Mouse (Mus musculus) brain, embryonic 18.5 days (tissue): ENCODE measurements at regions not wholly inside any gene's neighbourhood (a gene's known extent, or its start where the extent isn't known, plus 50 kb on each side); places are given as distances from the start of the nearest gene placed in this dataset.
A peak's percentile ranks its signal among the peaks of the same experiment; 100 is the strongest.

Experiments used
- DNase-seq: peaks from one replicate; pipeline ENCODE4 v3.0.0-alpha.2; 2012; ENCODE audit warnings: low read depth, low spot score

GRCm38 (mm10) chr8:113250264-113250663, 385.1 kb upstream of the Mon1b start:
- no peak for DNase-seq

DNA sequence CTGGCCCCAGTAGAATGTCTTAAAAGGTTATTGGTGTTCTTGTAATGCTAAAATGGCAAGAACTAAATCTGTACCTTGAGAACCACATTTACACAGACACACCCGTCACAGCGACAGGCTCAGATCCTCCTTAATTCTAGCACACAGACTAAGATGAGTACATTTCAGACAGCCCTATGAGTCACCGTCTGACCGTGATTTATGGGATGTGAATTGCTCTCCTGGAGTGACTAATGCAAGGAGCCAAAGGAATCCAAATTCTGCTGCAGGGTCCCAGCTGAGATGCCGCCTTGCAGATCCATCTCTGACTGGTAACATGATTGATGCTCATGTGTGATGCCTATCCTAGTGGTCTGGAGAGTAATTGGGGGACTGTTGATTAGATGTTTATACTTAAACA, 381.3 kb upstream of the Mon1b start:
- DNase-seq: no peak

GRCm38 (mm10) chr8:113259477-113259876, 375.9 kb upstream of the Mon1b start:
- no peak for DNase-seq

GRCm38 (mm10) chr8:113263296-113263695, 372.1 kb upstream of the Mon1b start:
- DNase-seq: no peak

DNA sequence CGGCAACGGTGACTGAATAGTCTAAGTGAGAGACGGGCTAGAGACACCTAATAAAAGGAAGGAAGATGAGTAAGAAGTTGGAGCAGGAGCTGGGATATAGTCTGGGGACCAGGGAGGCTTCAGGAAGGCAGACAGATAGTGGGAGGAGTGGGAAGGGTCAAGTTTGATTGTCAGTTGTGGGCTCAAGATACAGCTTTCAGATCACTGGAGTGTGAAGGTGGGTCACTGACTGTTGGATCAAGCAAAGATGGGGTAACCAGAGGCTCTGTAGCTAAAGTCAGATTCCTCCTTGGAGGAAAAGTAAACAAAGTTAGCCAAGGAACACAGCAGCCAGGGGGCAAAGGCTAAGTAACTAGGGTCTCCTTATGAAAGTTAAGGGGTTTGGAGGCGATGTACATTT, 364.1 kb upstream of the Mon1b start:
- no peak for DNase-seq

DNA sequence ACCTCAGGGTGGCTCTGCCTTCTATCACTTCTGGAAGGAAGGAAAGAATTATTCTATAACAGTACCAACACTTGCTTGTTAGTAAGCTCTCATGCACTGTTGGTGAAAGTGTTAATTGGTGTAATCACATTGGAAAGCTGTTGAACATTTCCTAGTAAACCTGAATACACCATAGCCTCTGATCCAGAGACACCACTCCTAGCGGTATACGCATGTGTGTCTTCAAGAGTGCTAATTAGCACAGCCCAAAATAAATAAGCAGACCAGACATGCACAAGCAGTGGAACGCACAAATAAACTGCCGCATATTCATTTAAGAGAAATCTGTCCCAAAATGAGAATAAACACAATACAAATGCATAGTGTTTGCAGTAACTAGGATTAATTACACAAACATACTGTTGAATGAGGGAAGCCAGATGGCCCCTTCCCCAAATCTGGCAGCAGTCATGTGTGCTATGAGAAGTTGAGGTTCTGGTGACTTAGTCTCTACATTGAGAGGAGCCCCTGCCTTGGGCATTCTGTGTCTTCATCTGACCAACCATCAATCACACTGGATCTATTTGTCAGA, 335.0 kb upstream of the Mon1b start:
- peak; percentile 55 for DNase-seq

- no peak for DNase-seq
Observed at GRCm38 (mm10) chr8:113303426-113303825, 332.0 kb upstream of the Mon1b start.

DNA sequence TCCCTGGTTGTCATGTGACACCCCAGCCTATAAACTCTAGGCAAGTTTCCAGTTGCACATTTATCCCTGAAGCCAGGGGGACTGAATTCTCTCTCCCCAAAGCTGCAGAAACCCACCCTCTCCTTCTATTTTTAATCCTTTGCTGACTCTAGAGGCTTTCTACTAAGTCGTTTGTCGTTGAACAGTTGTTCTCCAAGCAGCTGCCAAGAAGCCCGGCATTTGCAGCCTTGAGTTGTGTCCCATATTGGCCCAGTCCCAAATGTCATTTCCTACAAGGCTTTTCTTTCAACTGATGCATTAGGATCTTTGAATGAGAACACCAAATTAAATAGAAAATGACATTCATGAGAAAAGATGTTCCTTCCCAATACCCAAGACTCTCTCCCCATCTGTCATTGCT, 318.2 kb upstream of the Mon1b start:
- peak; percentile 58 for DNase-seq

- no peak for DNase-seq
Observed at GRCm38 (mm10) chr8:113331576-113331975, 303.8 kb upstream of the Mon1b start.

GRCm38 (mm10) chr8:113341306-113341705, 294.1 kb upstream of the Mon1b start:
- DNase-seq: no peak

DNA sequence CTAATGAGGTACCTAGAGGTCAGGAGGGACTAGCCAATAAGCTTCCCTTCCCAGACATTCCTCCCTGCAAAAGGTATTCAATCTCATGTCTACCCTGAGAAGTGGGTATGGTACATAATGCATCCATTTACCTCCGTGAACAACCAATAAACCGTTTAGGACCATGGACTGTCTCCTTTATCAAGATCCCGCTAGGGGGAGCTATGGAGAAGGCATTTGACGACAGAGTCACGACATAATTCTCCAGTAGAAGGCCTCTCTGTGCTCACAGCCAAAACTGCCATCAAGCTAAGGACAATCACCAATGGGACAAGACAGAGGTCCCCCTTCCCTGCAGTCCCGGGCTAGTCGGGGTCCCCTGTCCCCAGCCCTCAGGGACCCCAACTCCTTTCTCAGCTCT, 273.5 kb upstream of the Mon1b start:
- no peak for DNase-seq

GRCm38 (mm10) chr8:113364181-113364580, 271.2 kb upstream of the Mon1b start:
- no peak for DNase-seq

GRCm38 (mm10) chr8:113383517-113383916, 251.9 kb upstream of the Mon1b start:
- DNase-seq: no peak

- DNase-seq: no peak
Observed at GRCm38 (mm10) chr8:113383974-113384373, 251.4 kb upstream of the Mon1b start.

DNA sequence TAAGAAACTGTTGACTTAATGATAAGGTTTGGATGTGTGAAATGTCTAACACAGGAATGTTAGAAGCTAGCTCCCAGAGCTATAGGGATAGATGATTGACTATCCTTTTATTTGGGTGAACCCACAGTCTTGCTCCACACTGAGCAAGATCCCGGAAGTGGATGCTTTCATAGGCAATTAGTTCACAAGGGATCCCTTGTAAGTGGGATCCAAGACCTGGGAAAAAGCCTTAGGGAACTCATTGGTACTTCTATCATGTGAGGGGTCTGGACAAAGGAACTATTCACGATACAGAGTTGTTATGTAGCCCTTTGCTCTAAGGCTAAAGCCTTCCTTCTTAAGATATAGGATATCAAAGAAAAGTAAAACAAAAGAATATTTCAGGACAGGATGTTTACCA, 245.9 kb upstream of the Mon1b start:
- no peak for DNase-seq

GRCm38 (mm10) chr8:113390038-113390437, 245.3 kb upstream of the Mon1b start:
- DNase-seq: no peak

GRCm38 (mm10) chr8:113394319-113394718, 241.1 kb upstream of the Mon1b start:
- DNase-seq: no peak

DNA sequence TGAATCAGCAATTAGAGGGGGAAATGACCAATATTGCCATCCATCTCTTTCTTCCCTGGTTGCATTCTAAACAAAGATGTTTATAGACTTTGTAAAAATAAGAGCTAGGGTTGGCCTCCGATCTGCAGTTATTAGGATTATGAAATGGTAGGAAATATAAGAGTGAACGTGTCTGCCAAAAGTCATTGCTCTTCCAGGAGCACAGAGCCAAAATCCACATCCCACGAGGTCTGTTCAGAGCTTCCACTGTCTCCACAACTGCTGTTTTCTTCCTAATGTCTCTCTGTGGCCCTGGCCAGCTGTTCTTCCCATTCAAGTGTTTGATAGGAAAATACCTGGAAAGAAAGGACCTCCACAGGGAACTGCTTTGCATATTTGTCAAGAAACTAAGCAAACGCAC, 230.2 kb upstream of the Mon1b start:
- DNase-seq: no peak

- no peak for DNase-seq
Observed at GRCm38 (mm10) chr8:113419352-113419751, 216.0 kb upstream of the Mon1b start.

DNA sequence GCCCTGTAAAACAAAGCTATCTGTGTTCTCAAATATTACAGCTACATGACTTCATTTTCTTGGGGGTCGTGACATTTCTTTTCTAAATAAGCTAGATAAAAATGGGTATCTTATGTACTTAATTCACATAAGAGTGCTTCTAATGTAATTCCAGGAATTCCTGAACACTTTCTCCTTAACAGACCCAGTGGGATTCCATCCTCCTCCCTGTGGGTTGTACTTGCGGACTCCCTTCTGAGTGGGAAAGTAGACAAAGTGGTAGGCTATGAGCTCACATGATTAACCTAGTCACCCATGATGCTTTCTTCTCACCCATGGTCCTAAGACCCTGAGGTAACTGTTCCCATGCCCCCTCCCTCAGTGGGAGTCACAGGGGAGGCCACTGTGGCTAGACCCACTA, 212.7 kb upstream of the Mon1b start:
- no peak for DNase-seq

DNA sequence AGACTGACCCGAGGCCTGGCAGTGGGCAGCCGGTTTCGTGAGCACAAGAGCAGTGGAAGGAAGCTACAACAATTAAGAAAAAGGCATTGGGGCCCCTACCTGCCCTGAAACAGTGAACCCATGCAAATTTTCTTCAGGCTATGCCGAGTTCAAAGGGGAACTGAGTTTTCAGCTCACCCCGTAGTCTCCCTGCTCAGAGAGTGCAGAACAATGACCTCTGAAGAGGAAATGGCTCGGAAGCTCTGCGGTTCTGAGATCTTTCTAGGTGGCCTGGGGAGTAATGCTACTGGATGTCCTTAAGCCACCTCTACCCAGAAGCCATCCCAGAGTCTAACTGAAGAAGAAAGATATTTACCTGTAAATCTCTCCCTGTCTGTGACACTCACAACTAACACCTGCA, 196.3 kb upstream of the Mon1b start:
- no peak for DNase-seq

DNA sequence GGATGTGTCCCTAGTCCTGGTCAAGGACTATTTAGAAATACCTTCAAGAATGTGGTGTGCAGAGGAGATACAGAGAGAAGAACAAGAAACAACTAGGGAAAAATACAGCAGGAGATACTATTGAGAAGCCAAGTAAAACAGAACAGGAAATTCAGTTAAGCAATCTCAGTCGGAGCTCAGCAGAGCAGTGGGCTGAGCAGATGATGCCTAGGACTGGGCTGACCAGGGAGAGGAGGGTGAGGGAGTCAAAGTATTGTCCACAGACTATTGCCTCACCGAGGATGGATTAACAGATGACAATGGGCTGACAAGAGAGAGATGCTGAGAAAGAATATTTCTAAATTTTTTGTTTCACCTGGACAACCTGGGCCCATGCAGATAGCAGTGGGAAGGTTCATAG, 181.4 kb upstream of the Mon1b start:
- DNase-seq: no peak

GRCm38 (mm10) chr8:113464625-113465024, 170.8 kb upstream of the Mon1b start:
- no peak for DNase-seq

GRCm38 (mm10) chr8:113465156-113465555, 170.2 kb upstream of the Mon1b start:
- DNase-seq: no peak
